Mouse (Mus musculus): ENCODE data around the gene Odf3.

- TF ChIP-seq POLR2A (IDR thresholded peaks at IDR 0.05; ENCODE audit: insufficient read depth, low read length) (no peak), CTCF (IDR thresholded peaks at IDR 0.05; ENCODE audit: low read depth, low read length) (no peak), EP300 (IDR thresholded peaks at IDR 0.05; ENCODE audit: insufficient read depth, low read depth, low read length) (no peak)
Measured at GRCm38 (mm10) chr7:140834968-140835757, 12.4 kb upstream of the Odf3 start, which contains the start of gene Urah.

Measured in ES-Bruce4 (cell line).